In genomic region chr6:133431672-133432071, GRCm38 (mm10) we compare ENCODE assay signal across 31 mouse cellular contexts.
"Had no signal": no experiment of that assay in that cellular context is flagged by ENCODE, and none has a peak within 500 bp of the region (broad histone marks: within the 10 kb centered on the region; RNA-seq: fewer than 3 reads in every experiment).

No protein-coding gene starts in this region.

- DNase-seq: heart, postnatal 10 days; heart, postnatal 14 days; heart, postnatal 36 days; heart, postnatal 4 days; kidney, adult 11 months; kidney, adult 18-20 months; kidney, adult 2 months; kidney, adult 8-10 months; kidney, adult 9 months; kidney, postnatal 10 days; kidney, postnatal 14 days; kidney, postnatal 25 days; kidney, postnatal 36 days; kidney, postnatal 4 days; layer of hippocampus, adult 9-11 months; layer of hippocampus, postnatal 36 days had no signal

- H3K9me3 ChIP-seq: heart, embryonic 10.5 days; heart, embryonic 12.5 days; heart, embryonic 13.5 days; heart, embryonic 15.5 days; hindbrain, embryonic 12.5 days; hindbrain, embryonic 13.5 days; intestine, embryonic 15.5 days; kidney, embryonic 15.5 days had no signal

- H3K4me3 ChIP-seq: heart, embryonic 10.5 days; heart, embryonic 12.5 days; heart, embryonic 13.5 days; heart, embryonic 15.5 days; hindbrain, embryonic 10.5 days; hindbrain, embryonic 12.5 days; hindbrain, embryonic 13.5 days; hindbrain, embryonic 15.5 days; intestine, embryonic 15.5 days; kidney, embryonic 15.5 days; layer of hippocampus, adult 2 months; left cerebral cortex, adult 2 months had no signal

- H3K27ac ChIP-seq: heart, embryonic 10.5 days; heart, embryonic 13.5 days; heart, embryonic 15.5 days; hindbrain, embryonic 10.5 days; hindbrain, embryonic 12.5 days; hindbrain, embryonic 13.5 days; hindbrain, embryonic 14.5 days; hindbrain, embryonic 15.5 days; hindbrain, postnatal 0 days; intestine, embryonic 15.5 days; kidney, embryonic 15.5 days; kidney, postnatal 0 days; layer of hippocampus, adult 2 months; left cerebral cortex, adult 2 months had no signal

- H3K27me3 ChIP-seq: heart, embryonic 12.5 days; heart, embryonic 13.5 days; heart, embryonic 15.5 days; hindbrain, embryonic 12.5 days; hindbrain, embryonic 13.5 days; hindbrain, embryonic 15.5 days; intestine, embryonic 15.5 days; kidney, embryonic 15.5 days had no signal

- H3K36me3 ChIP-seq: heart, embryonic 10.5 days; heart, embryonic 12.5 days; heart, embryonic 13.5 days; heart, embryonic 15.5 days; hindbrain, embryonic 10.5 days; hindbrain, embryonic 12.5 days; hindbrain, embryonic 13.5 days; hindbrain, embryonic 15.5 days; intestine, embryonic 15.5 days; kidney, embryonic 15.5 days had no signal

- H3K4me1 ChIP-seq: heart, embryonic 10.5 days; heart, embryonic 12.5 days; heart, embryonic 13.5 days; heart, embryonic 15.5 days; hindbrain, embryonic 10.5 days; hindbrain, embryonic 12.5 days; hindbrain, embryonic 13.5 days; hindbrain, embryonic 15.5 days; intestine, embryonic 15.5 days; kidney, embryonic 15.5 days had no signal

- H3K9ac ChIP-seq: heart, embryonic 12.5 days; heart, embryonic 13.5 days; heart, embryonic 15.5 days; hindbrain, embryonic 12.5 days; hindbrain, embryonic 13.5 days; hindbrain, embryonic 14.5 days; hindbrain, embryonic 15.5 days; intestine, embryonic 15.5 days; kidney, embryonic 15.5 days had no signal
